Mouse (Mus musculus) gastrocnemius, adult 2 months (tissue): ENCODE data around the gene Cmss1. TPM values are rescaled to one million over a fixed set of nuclear protein-coding genes. Genes with fewer than 3 reads are reported as not detected.

ENCODE experiments used
- DNase-seq: peaks from one replicate; pipeline ENCODE4 v3.0.0; 2022
- H3K27ac ChIP-seq: fragments of 200-600 bp; 2 replicates; pipeline ENCODE4 v1.8.1; 2022; ENCODE audit warnings: mild to moderate bottlenecking
- H3K4me3 ChIP-seq: fragments of 200-600 bp; 2 replicates; pipeline ENCODE4 v1.8.1; 2022; ENCODE audit warnings: mild to moderate bottlenecking, moderate library complexity
- CTCF ChIP-seq: fragments of 200-600 bp; IDR thresholded peaks from 2 replicates; pipeline ENCODE4 v1.8.1; 2022; ENCODE audit warnings: antibody characterized with exemption, mild to moderate bottlenecking, moderate library complexity
- intact Hi-C: fragments of 180-260 bp; cut with DNase I; formaldehyde crosslinking; loops from one replicate; pipeline ENCODE4 v1.15.1; 2025
- total RNA-seq, 2 experiments: library from RNA; stranded (reverse); gene quantifications; 2 replicates each; pipeline ENCODE4 v1.2.3; 2021

The Cmss1 gene
- total RNA-seq, 2 experiments from 2014 or later, result 33.0 to 44.0 TPM

DNA sequence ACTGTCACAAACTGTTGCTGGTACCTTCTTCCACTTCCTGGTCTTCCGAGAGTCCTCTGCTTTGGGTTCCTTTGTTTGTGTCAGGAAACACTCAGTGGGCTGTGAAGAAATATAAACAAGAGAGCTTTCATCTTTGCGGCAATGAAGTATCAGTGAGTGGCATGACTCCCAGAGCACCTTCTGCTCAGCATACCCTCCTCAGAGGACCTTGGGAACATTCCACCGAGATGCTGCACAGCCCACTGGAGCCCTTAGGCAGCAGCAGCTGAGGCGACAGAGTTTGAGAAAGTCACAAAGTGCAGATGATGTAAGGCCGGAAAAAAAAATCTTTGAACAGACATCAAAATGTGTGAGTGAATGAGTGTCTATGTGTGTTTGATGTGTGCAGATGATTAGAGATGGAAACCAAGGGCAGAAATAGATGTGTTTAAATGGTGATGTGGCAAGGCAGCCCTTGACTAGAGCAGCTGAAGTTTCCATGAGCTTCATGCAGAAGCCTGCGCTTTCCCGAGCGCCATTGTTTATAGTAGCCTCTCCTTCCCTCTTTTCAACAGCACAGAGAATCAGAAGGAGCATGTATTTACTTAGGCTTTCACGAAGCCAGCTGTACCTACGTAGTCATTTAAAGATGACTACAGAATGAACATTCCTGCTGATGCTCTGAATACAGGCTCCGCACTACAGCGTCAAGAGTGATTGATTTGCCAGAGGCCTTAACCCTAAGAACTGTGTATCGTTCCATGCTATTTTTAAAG lies 288.6 kb downstream of the Cmss1 start:
- Histone ChIP-seq H3K27ac (peak overlapping the region; percentile 32), H3K4me3 (no peak overlapping the region)
- intact Hi-C loops, result no loop called here
- DNase-seq, result no peak
- no peak for TF ChIP-seq CTCF

DNA sequence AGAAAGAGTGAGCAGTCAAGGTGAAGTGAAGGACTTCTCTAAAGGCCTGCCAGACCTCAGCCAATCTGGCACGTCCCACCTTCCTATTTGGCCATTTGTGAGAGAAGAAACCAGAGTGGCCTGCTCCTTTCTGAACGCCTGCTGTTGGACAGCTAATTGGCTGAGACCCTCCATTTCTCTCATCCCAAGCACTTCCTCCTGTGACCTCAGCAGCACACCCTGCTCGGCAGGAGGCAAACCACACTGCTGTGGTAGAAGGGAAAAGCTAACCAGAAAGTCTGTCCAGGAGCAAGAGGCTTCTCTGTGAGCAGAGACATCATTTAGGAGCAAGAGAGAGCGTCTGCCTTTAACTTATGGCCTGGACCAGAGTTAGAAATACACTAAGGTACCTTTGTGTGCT lies 289.5 kb downstream of the Cmss1 start:
- intact Hi-C loops, result no loop called here
- no peak for TF ChIP-seq CTCF
- Histone ChIP-seq H3K4me3 (no peak overlapping the region), H3K27ac (peak overlapping the region; percentile 32; the same call in 1 of the 2 replicates)
- no peak for DNase-seq

DNA sequence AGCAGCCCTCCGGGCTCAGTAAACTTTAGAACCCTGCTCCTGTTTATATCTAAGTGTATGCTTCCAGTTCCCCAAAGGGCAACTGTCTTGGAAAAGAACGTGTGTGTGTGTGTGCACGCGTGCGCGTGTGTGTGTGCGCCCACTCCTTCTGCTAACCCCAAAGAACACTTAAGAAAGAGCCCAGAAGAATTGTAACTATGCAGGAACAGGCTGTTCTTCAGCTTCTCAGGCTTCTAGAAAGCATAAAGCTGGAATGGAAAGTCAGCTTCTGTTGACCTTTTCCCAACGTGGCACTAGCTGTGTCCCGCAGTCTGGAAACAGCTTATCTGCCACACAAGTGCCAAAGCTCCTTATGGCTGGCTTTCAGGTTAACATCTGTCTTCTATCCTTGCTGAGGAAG lies 291.6 kb downstream of the Cmss1 start:
- no peak for TF ChIP-seq CTCF
- no peak overlapping the region for H3K4me3 ChIP-seq
- intact Hi-C loops, result no loop called here

DNA sequence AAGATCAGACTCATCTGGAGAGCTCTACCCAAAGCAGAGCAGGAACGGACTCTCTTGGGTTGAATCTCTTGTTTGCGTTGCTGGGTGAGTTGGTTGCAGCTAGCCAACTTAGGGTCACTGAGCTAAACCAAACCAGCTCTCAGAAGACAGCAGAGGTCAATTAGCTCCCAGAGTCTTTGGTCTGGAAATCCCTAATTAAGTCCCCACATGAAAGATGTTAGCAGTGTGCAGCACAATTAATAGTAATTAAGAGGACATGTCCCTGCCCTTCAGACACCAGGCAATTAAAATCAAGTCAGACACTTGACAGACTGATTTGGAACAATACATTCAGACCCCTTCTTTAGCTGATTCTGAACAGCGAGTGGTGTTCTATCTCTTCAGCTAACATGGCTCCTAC lies 292.4 kb downstream of the Cmss1 start:
- Histone ChIP-seq H3K4me3 (no peak overlapping the region), H3K27ac (peak overlapping the region; percentile 59; the same call in 1 of the 2 replicates)
- DNase-seq, result no peak
- intact Hi-C loops, result no loop called here
- no peak for TF ChIP-seq CTCF

More for the DNA sequence above, 291.6 kb downstream of the Cmss1 start:
- no peak for DNase-seq
- H3K27ac ChIP-seq, result peak overlapping the region; percentile 59

DNA sequence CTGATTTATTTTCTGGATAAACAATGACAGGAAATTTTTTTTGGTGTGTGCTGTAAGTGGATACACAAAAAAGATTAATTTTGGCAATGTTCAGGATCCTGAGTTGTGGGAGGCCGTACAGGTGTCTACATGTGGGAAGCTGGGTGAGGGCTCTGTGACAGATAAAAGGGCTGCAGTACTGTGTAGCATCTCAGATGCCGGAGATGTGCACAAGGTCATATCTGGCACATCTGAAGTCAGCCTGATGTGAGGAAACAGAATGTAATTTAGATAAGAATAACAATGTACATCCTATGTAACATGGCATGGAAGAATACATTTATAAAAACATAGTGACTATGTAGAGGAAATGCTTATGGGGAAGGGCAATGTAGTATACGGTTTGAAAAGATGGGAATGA lies 293.2 kb downstream of the Cmss1 start:
- no peak for DNase-seq
- intact Hi-C loops, result no loop called here
- TF ChIP-seq CTCF, result no peak
- Histone ChIP-seq H3K27ac (no peak overlapping the region), H3K4me3 (no peak overlapping the region)

DNA sequence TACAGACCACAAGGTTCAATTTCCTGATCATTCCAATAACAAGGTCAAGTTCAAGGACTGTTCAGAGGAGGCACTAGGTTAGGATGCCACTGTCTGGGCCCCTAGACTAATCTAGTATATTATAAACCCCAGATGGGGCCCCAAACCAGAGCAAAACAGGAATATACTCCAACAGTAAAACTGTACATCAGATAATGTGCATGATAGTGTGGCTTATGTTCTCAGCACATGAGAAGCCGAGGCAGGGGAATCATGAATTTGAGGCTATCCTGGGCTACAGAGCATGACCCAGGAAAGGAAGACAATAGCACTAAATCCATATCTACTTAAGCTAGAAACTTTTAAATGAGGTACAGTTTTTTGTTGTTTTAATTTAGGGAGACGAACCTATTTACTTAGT lies 294.5 kb downstream of the Cmss1 start:
- no peak for DNase-seq
- Histone ChIP-seq H3K27ac (no peak overlapping the region), H3K4me3 (no peak overlapping the region)
- no peak for TF ChIP-seq CTCF
- intact Hi-C loops, result no loop called here

DNA sequence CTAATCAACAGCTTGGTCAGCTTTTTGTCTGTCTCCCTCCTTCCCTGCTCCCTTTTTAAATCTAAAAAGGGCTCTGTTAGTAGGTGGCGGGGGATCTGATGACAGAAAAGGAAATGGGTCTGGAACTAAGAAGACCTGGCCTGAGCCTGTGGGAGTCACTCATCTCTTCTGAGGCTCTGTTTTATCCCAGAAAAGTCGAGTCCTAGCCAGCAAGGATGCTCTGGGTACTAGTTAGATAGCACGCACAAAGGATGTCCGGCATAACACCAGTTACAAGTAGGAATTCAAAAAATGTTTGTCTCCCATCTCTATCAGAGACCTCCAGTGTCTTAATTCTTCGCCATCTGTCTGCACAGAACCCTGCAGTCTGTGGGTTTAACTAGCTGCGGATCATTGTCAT lies 301.2 kb downstream of the Cmss1 start:
- intact Hi-C loops, result no loop called here
- H3K27ac ChIP-seq, result no peak overlapping the region
- DNase-seq, result no peak
- TF ChIP-seq CTCF, result no peak
- H3K4me3 ChIP-seq, result no peak overlapping the region

DNA sequence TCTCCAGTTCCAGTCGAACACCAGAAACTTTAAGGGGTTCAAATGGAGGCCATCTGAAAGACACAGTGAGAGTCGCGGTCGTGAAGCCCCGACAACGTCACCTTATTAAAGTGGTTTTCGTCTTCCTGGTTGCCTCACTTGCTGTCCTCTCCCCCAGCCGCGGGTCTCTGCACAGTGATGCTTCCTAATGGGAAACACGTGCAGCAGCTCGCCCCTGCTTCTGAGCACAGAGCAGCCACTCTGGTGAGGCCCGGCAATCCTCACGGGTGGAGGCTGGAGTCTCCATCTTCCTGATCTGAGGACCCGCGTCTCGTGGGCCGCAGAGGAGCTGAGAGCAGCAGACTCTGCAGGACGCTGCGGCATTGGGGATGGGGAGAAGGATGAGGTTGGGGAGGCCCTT lies 302.9 kb downstream of the Cmss1 start:
- no peak for DNase-seq
- Histone ChIP-seq H3K4me3 (no peak overlapping the region), H3K27ac (no peak overlapping the region)
- no peak for TF ChIP-seq CTCF
- intact Hi-C loops, result no loop called here

DNA sequence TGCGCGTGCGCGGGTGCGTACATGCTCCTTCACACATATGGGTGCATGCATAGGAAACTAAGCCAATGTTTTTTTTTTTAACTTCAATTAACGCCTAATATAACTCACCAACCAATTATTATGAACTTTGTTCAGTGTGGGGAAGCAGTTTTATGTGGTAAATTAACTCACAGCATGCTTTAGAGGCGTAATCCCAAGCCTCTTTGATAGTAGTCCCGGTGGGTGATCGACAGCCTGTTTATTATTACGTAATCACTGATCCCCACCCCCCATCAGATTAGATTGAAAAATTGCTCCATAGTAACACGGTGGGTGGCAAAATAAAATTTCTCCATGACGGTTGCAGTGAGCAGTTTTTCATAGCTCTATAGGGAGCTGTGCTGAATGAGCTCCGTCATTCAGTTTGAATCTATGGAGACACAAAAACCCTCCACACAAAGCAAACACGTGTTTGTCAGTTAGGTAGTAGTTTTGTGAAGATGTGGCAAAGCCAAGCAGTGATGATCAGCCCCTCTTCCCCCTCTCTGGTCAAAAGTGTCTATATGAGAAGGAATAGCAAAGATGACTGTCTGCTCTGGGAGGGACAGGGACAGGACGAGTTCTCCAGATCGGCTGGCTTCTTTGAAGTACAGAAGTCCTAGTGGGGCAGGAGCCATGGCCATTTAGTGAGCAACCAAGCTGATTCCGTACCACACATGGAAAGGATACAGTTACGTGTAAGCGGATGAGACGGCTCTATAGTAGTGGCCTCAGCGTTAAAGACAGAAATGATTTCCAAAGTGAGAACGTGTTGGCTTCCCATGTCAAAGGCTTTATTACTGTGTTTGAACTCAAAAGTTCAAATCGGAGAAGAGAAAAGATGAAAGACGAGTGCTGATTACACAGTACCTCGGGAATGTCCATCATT lies 303.6 kb downstream of the Cmss1 start:
- no peak for TF ChIP-seq CTCF
- H3K4me3 ChIP-seq, result no peak overlapping the region
- DNase-seq, result no peak
- no peak overlapping the region for H3K27ac ChIP-seq
- intact Hi-C loops, result no loop called here

DNA sequence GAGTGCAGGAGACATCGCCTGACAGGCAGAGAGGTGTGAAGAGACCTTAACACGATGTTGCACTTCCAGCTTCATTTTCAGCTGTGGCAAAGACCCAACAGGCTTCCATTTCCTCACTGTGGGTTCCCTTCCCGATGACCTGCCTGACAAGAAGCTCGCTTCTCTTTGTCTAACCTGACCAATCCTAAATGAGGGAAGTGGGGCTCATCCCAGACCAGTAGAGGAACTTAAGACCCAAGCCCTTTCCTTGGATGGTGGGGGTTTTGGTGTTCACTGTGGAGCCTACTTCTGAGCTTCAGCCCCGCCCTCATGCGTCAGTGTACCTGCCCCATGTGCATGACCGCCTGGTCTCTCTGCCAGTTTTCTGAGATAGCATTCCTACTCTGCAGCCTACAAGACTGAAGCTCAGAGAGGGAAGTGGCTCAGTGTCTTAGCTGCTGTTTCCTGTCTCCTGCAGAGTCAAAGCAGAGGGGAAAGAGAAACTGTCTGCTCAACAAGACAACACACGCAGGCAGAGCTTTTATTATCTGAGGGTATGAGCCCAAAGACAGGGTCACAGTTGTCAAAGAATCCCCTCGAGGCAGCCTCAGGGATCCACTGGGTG lies 305.1 kb downstream of the Cmss1 start:
- intact Hi-C loops, result no loop called here
- DNase-seq, result no peak
- Histone ChIP-seq H3K4me3 (no peak overlapping the region), H3K27ac (peak overlapping the region; percentile 49; the same call in 1 of the 2 replicates)
- no peak for TF ChIP-seq CTCF

DNA sequence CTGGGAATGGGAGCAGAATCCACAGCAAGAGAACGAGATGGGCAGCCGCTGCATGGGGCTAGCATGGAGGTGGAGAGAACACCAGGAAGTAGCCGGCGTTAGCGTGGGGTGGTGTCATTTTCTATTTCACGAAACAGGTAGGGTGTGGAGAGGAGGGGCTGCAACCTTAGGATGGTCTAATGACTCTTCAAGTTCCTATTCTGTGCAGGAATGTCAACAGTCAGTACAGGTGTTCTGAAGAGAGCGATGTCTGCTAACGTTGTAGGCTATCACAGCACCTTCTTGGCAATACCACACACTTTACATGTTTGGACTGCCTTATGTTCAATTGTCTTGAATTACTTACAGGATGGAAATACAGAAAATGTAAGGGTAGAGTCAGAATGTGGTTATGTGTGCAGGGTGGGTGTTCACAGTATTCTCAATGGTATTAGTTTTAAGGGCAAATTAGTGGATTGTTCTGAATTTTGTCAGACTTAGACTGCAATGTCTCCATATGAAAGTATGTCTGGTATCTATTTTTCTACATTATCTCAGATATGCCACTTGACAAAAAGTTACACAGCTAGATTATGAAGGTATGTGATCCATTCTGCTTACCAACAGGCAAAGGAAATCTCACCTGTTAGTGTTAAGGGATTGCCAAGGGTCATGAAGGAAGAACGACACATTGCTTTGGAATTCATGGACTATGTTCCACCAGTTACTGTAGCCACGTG lies 311.3 kb downstream of the Cmss1 start:
- no peak overlapping the region for H3K4me3 ChIP-seq
- no peak for TF ChIP-seq CTCF
- DNase-seq, result no peak
- intact Hi-C loops, result no loop called here
- H3K27ac ChIP-seq, result no peak overlapping the region

DNA sequence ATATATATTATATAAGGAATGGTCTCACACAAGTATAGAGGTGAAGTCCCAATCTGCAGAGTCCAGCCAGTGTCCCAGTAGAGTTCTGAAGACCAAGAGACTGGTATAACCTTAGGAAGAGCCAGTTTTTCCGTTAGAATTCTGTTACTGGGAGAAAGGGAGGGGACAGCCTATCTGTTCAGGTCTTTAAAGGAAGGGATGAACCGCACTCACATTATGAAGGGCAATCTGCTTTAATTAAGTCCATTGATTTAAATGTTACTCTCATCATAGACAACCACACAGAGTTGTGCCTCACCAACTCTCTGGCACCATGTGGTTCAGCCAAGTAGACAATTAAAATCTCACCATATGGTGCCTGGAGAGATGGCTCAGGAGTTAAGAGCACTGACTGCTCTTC lies 313.9 kb downstream of the Cmss1 start, which contains the start of gene Tmem30c:
Gene Tmem30c (minus strand): TSS at position 101 of the 400 bp plus-strand sequence.
- intact Hi-C loops, result no loop called here
- H3K4me3 ChIP-seq, result no peak within 1 kb of the TSS
- TF ChIP-seq CTCF, result no peak
- DNase-seq, result no peak
- no peak within 1 kb of the TSS for H3K27ac ChIP-seq
